In genomic region chr8:124106328-124107195, GRCm38 (mm10) we compare ENCODE assay signal across 23 mouse cellular contexts.
DNase-seq lines count a peak whose midpoint lies in the region; ATAC-seq and TF ChIP-seq lines count a peak whose summit lies in the region.
"Had no signal": no experiment of that assay in that cellular context is flagged by ENCODE, and none has a peak within 500 bp of the region (broad histone marks: within the 10 kb centered on the region; RNA-seq: fewer than 3 reads in every experiment).

No protein-coding gene starts in this region.

- peak overlapping the region; percentile 46 for H3K27ac ChIP-seq in heart, embryonic 12.5 days (ENCODE audit: poor library complexity, severe bottlenecking)
- H3K27ac ChIP-seq in midbrain, embryonic 11.5 days (ENCODE audit: low read depth, low read length): no peak overlapping the region
- H3K27ac ChIP-seq in midbrain, embryonic 14.5 days (replicated peaks; ENCODE audit: low read depth, low read length): no peak overlapping the region
- no peak overlapping the region for H3K27ac ChIP-seq in lung, embryonic 14.5 days (ENCODE audit: low read depth)
- H3K27ac ChIP-seq: hindbrain, embryonic 14.5 days; intestine, embryonic 15.5 days; left cerebral cortex, adult 2 months; limb, embryonic 12.5 days; liver, embryonic 12.5 days; midbrain, embryonic 12.5 days had no signal

- no peak overlapping the region for H3K4me3 ChIP-seq in heart, embryonic 12.5 days
- H3K4me3 ChIP-seq in midbrain, embryonic 11.5 days (ENCODE audit: low read depth, low read length): no peak overlapping the region
- H3K4me3 ChIP-seq in midbrain, embryonic 14.5 days (replicated peaks; ENCODE audit: low read depth, low read length): no peak overlapping the region
- H3K4me3 ChIP-seq in lung, embryonic 14.5 days (ENCODE audit: low read depth, low read length): no peak overlapping the region
- H3K4me3 ChIP-seq: intestine, embryonic 15.5 days; left cerebral cortex, adult 2 months; limb, embryonic 12.5 days; liver, embryonic 12.5 days; midbrain, embryonic 12.5 days had no signal

- WGBS in heart, embryonic 12.5 days: 71% methylated on average over 7 of the region's 7 CpGs
- WGBS in midbrain, embryonic 11.5 days: 87% methylated on average over 7 of the region's 7 CpGs
- 87% methylated on average over 7 of the region's 7 CpGs for WGBS in midbrain, embryonic 14.5 days
- WGBS in lung, embryonic 14.5 days: 47% methylated on average over 7 of the region's 7 CpGs

- H3K9ac ChIP-seq in heart, embryonic 12.5 days: no peak overlapping the region
- H3K9ac ChIP-seq in midbrain, embryonic 11.5 days (ENCODE audit: low read length): no peak overlapping the region
- no peak overlapping the region for H3K9ac ChIP-seq in midbrain, embryonic 14.5 days (replicated peaks; ENCODE audit: low read length)
- H3K9ac ChIP-seq in lung, embryonic 14.5 days: no peak overlapping the region; the same call in 1 of the 2 replicates
- H3K9ac ChIP-seq: hindbrain, embryonic 14.5 days; intestine, embryonic 15.5 days; limb, embryonic 12.5 days; liver, embryonic 12.5 days; midbrain, embryonic 12.5 days had no signal

- H3K4me2 ChIP-seq in heart, embryonic 12.5 days: no peak overlapping the region
- H3K4me2 ChIP-seq in midbrain, embryonic 11.5 days: no peak overlapping the region
- no peak overlapping the region for H3K4me2 ChIP-seq in midbrain, embryonic 14.5 days (ENCODE audit: low read length)
- H3K4me2 ChIP-seq in lung, embryonic 14.5 days: no peak overlapping the region
- H3K4me2 ChIP-seq: hindbrain, embryonic 14.5 days; intestine, embryonic 15.5 days; limb, embryonic 12.5 days; liver, embryonic 12.5 days; midbrain, embryonic 12.5 days had no signal

- 0 out of 2 replicates have a peak, but pooled peaks cover 10% of the 10 kb centered on the region for H3K9me3 ChIP-seq in heart, embryonic 12.5 days (replicated peaks)
- no peaks in the 10 kb centered on the region for H3K9me3 ChIP-seq in midbrain, embryonic 11.5 days (ENCODE audit: control insufficient read depth, low read length)
- no peaks in the 10 kb centered on the region for H3K9me3 ChIP-seq in midbrain, embryonic 14.5 days (ENCODE audit: control insufficient read depth, low read length)
- H3K9me3 ChIP-seq in lung, embryonic 14.5 days (ENCODE audit: low read depth, low read length): no peaks in the 10 kb centered on the region
- H3K9me3 ChIP-seq: intestine, embryonic 15.5 days; limb, embryonic 12.5 days; liver, embryonic 12.5 days; midbrain, embryonic 12.5 days had no signal

- peaks cover 21% of the 10 kb centered on the region for H3K4me1 ChIP-seq in heart, embryonic 12.5 days (replicated peaks)
- H3K4me1 ChIP-seq in midbrain, embryonic 11.5 days (ENCODE audit: control insufficient read depth, insufficient read depth, low read length): no peaks in the 10 kb centered on the region
- H3K4me1 ChIP-seq in midbrain, embryonic 14.5 days (ENCODE audit: control insufficient read depth, insufficient read depth, low read length): no peaks in the 10 kb centered on the region
- 0 out of 2 replicates have a peak, but pooled peaks cover 2% of the 10 kb centered on the region for H3K4me1 ChIP-seq in lung, embryonic 14.5 days (ENCODE audit: insufficient read depth)
- H3K4me1 ChIP-seq: intestine, embryonic 15.5 days; liver, embryonic 12.5 days; midbrain, embryonic 12.5 days had no signal

- no peaks in the 10 kb centered on the region for H3K36me3 ChIP-seq in heart, embryonic 12.5 days
- H3K36me3 ChIP-seq in midbrain, embryonic 11.5 days (ENCODE audit: control insufficient read depth, insufficient read depth, low read length): no peaks in the 10 kb centered on the region
- no peaks in the 10 kb centered on the region for H3K36me3 ChIP-seq in midbrain, embryonic 14.5 days (ENCODE audit: control insufficient read depth, insufficient read depth, low read length)
- H3K36me3 ChIP-seq in lung, embryonic 14.5 days (ENCODE audit: insufficient read depth): no peaks in the 10 kb centered on the region
- H3K36me3 ChIP-seq: intestine, embryonic 15.5 days; limb, embryonic 12.5 days; liver, embryonic 12.5 days; midbrain, embryonic 12.5 days had no signal

- H3K27me3 ChIP-seq in heart, embryonic 12.5 days (replicated peaks): peaks cover 17% of the 10 kb centered on the region; the same call in 1 of the 2 replicates
- H3K27me3 ChIP-seq in midbrain, embryonic 11.5 days (ENCODE audit: control insufficient read depth, insufficient read depth, low read length): no peaks in the 10 kb centered on the region
- no peaks in the 10 kb centered on the region for H3K27me3 ChIP-seq in midbrain, embryonic 14.5 days (ENCODE audit: control insufficient read depth, insufficient read depth, low read length)
- H3K27me3 ChIP-seq in lung, embryonic 14.5 days (ENCODE audit: insufficient read depth, low read length): no peaks in the 10 kb centered on the region
- H3K27me3 ChIP-seq: intestine, embryonic 15.5 days; limb, embryonic 12.5 days; liver, embryonic 12.5 days; midbrain, embryonic 12.5 days had no signal

- no peak for DNase-seq in heart, postnatal 14 days
- DNase-seq in midbrain, embryonic 11.5 days (ENCODE audit: low spot score, missing footprints): peak; percentile 49
- DNase-seq in midbrain, embryonic 14.5 days: no peak
- peak; percentile 74 for DNase-seq in lung, embryonic 14.5 days
- peak; percentile 58 for DNase-seq in lung, postnatal 36 days
- DNase-seq in Muller cell, postnatal 12 days (ENCODE audit: inconsistent ontology term): no peak
- no peak for DNase-seq in urinary bladder, postnatal 4 days (ENCODE audit: low spot score in 2 of 2)
- DNase-seq: adrenal gland, postnatal 10 days; cerebellum, adult 11 months; cerebellum, postnatal 25 days; gastrocnemius, postnatal 10 days; kidney, adult 9 months; kidney, postnatal 36 days; right cerebral cortex, postnatal 14 days; spleen, adult 18-20 months; thymus, postnatal 4 days had no signal

- ATAC-seq in heart, embryonic 12.5 days (ENCODE audit: insufficient number of reproducible peaks, low FRiP score): no peak
- ATAC-seq in midbrain, embryonic 11.5 days (ENCODE audit: low FRiP score): no peak
- ATAC-seq in midbrain, embryonic 14.5 days (ENCODE audit: low FRiP score, low TSS enrichment): no peak
- peak; percentile 35; the same call in 1 of the 2 replicates for ATAC-seq in lung, embryonic 14.5 days (ENCODE audit: insufficient read depth)
- ATAC-seq: intestine, embryonic 15.5 days; liver, embryonic 12.5 days had no signal

- TF ChIP-seq CTCF in lung, embryonic 14.5 days (IDR thresholded peaks at IDR 0.05; ENCODE audit: low read depth): no peak

- intact Hi-C loops in heart, postnatal 14 days (cut with DNase I): no loop called here

Comparison
In these comparisons a context has a peak if more than half of its experiments do, and no peak if none do; other contexts are left out.
1. DNase-seq: peak in midbrain, embryonic 11.5 days (single experiment), lung, embryonic 14.5 days (single experiment) and lung, postnatal 36 days (single experiment); none in heart, postnatal 14 days (0 of 2), midbrain, embryonic 14.5 days (single experiment), Muller cell, postnatal 12 days (single experiment) and urinary bladder, postnatal 4 days (0 of 2).